Mouse (Mus musculus) adrenal gland, adult 8-10 months (tissue): Measurements from ENCODE around the gene Pof1b. TPM values are rescaled to one million over a fixed set of nuclear protein-coding genes. Genes with fewer than 3 reads are reported as not detected.

Source experiments
- DNase-seq: peaks from one replicate; pipeline ENCODE4 v3.0.0; 2022
- total RNA-seq, 4 experiments: library from RNA; stranded (reverse); gene quantifications; 2 replicates each; pipeline ENCODE4 v1.2.4; 2022

Gene Pof1b
- not detected for total RNA-seq

- DNase-seq, result no peak
These were observed at the start of gene Pof1b for GRCm38 (mm10) chrX:112698508-112698907. TSS of gene Pof1b (minus strand) at chrX:112698651.

GRCm38 (mm10) chrX:112716587-112716986, 18.1 kb upstream of the Pof1b start:
- DNase-seq, result no peak

GRCm38 (mm10) chrX:112694392-112694791, 4.1 kb downstream of the Pof1b start:
- DNase-seq, result no peak

- no peak for DNase-seq
These were observed 17.8 kb downstream of the Pof1b start for GRCm38 (mm10) chrX:112680605-112681004.

GRCm38 (mm10) chrX:112675525-112675924, 22.9 kb downstream of the Pof1b start:
- DNase-seq, result no peak

- no peak for DNase-seq
These were observed 96.9 kb downstream of the Pof1b start for GRCm38 (mm10) chrX:112601306-112602120.

GRCm38 (mm10) chrX:112600511-112601305, 97.7 kb downstream of the Pof1b start, which contains the start of gene Zfp711:
TSS of gene Zfp711 (plus strand) at chrX:112600526.
- no peak for DNase-seq

Other genes with a start within 250 kb of the Pof1b start
- gene 2010106E10Rik, start 203.4 kb downstream of the Pof1b start, total RNA-seq, result not detected
- gene Zfp711, start 98.1 kb downstream of the Pof1b start, total RNA-seq, result under 1 TPM; 0.24 to 0.46 (median 0.38) TPM